Comparison of ENCODE assay signal across 8 mouse cellular contexts in genomic region chr11:117318731-117319542, GRCm38 (mm10).
DNase-seq lines count a peak whose midpoint lies in the region; ATAC-seq lines count a peak whose summit lies in the region.

No protein-coding gene starts in this region.

- no peaks in the 10 kb centered on the region for H3K36me3 ChIP-seq in embryonic facial prominence, embryonic 11.5 days (replicated peaks; ENCODE audit: control insufficient read depth, insufficient read depth, low read depth, low read length)
- no peaks in the 10 kb centered on the region for H3K36me3 ChIP-seq in midbrain, embryonic 16.5 days (ENCODE audit: control insufficient read depth, insufficient read depth, low read length)

- H3K9ac ChIP-seq in embryonic facial prominence, embryonic 11.5 days (replicated peaks; ENCODE audit: low read length), result no peak overlapping the region
- no peak overlapping the region for H3K9ac ChIP-seq in midbrain, embryonic 16.5 days (ENCODE audit: low read depth, low read length)

- peak overlapping the region; percentile 86 for H3K27ac ChIP-seq in embryonic facial prominence, embryonic 11.5 days (replicated peaks; ENCODE audit: low read depth, low read length)
- peak overlapping the region; percentile 3; the same call in 1 of the 2 replicates for H3K27ac ChIP-seq in midbrain, embryonic 16.5 days (ENCODE audit: low read length)

- ATAC-seq in embryonic facial prominence, embryonic 11.5 days (replicated peaks; ENCODE audit: insufficient number of reproducible peaks, low FRiP score, low TSS enrichment, low read depth), result 0 out of 2 replicates have a peak, but pooled peaks have one; percentile 25
- peak; percentile 61 for ATAC-seq in inflammation-experienced regulatory T-cells, adult 6 months
- no peak for ATAC-seq in midbrain, embryonic 16.5 days
- ATAC-seq in frontal cortex, adult (ENCODE audit: low TSS enrichment), result no peak

- WGBS in embryonic facial prominence, embryonic 11.5 days, result 34% methylated on average over 12 of the region's 12 CpGs
- 76% methylated on average over 12 of the region's 12 CpGs for WGBS in midbrain, embryonic 16.5 days

- no peaks in the 10 kb centered on the region for H3K27me3 ChIP-seq in embryonic facial prominence, embryonic 11.5 days (ENCODE audit: control insufficient read depth, insufficient read depth, low read length)
- H3K27me3 ChIP-seq in midbrain, embryonic 16.5 days (ENCODE audit: control insufficient read depth, insufficient read depth, low read depth, low read length), result no peaks in the 10 kb centered on the region

- no peak overlapping the region for H3K4me2 ChIP-seq in embryonic facial prominence, embryonic 11.5 days (ENCODE audit: low read depth, low read length)
- H3K4me2 ChIP-seq in midbrain, embryonic 16.5 days (ENCODE audit: low read length), result no peak overlapping the region

- peaks cover 40% of the 10 kb centered on the region for H3K4me1 ChIP-seq in embryonic facial prominence, embryonic 11.5 days (ENCODE audit: control insufficient read depth, insufficient read depth, low read length)
- peaks cover 24% of the 10 kb centered on the region for H3K4me1 ChIP-seq in midbrain, embryonic 16.5 days (ENCODE audit: control insufficient read depth, insufficient read depth, low read length)

- no peak overlapping the region for H3K4me3 ChIP-seq in embryonic facial prominence, embryonic 11.5 days (ENCODE audit: low read depth, low read length)
- H3K4me3 ChIP-seq in midbrain, embryonic 16.5 days (ENCODE audit: low read depth, low read length), result no peak overlapping the region

- DNase-seq in lung, postnatal 4 days, result peak; percentile 49 to 57
- DNase-seq in lung, postnatal 10 days, result no peak
- no peak for DNase-seq in embryonic facial prominence, embryonic 11.5 days (ENCODE audit: low spot score)
- DNase-seq in layer of hippocampus, adult 8-10 months (ENCODE audit: low spot score in 2 of 2), result no peak
- no peak for DNase-seq in left cerebral cortex, adult 11 months (ENCODE audit: low spot score)

- H3K9me3 ChIP-seq in embryonic facial prominence, embryonic 11.5 days (replicated peaks; ENCODE audit: control insufficient read depth, low read length), result no peaks in the 10 kb centered on the region
- H3K9me3 ChIP-seq in midbrain, embryonic 16.5 days (replicated peaks; ENCODE audit: control insufficient read depth, low read length, poor library complexity, severe bottlenecking), result no peaks in the 10 kb centered on the region

Comparison
In these comparisons a context has a peak if more than half of its experiments do, and no peak if none do; other contexts are left out.
1. DNase-seq: peak in lung, postnatal 4 days (2 of 2); none in lung, postnatal 10 days (single experiment), embryonic facial prominence, embryonic 11.5 days (single experiment), layer of hippocampus, adult 8-10 months (0 of 2) and left cerebral cortex, adult 11 months (single experiment).
2. ATAC-seq: peak in embryonic facial prominence, embryonic 11.5 days (single experiment) and inflammation-experienced regulatory T-cells, adult 6 months (single experiment); none in midbrain, embryonic 16.5 days (single experiment) and frontal cortex, adult (single experiment).